Mouse (Mus musculus) lung, postnatal 0 days (tissue): ENCODE results near the gene Gm6993. TPM values are rescaled to one million over a fixed set of nuclear protein-coding genes. Genes with fewer than 3 reads are reported as not detected.

Experiments
- ATAC-seq: fragments of 200-750 bp; cut with Nextera tagmentation; 2 replicates; pipeline ENCODE4 v1.8.0; 2017; ENCODE audit warnings: moderate library complexity
- DNase-seq: peaks from one replicate; pipeline ENCODE4 v3.0.0-alpha.2; 2016; ENCODE audit warnings: low spot score
- H3K27ac ChIP-seq: fragments of 300-500 bp; sonication (generic); 2 replicates; pipeline ENCODE4 v1.5.1; 2014; ENCODE audit warnings: antibody characterized with exemption, mild to moderate bottlenecking, low read length, mixed read lengths
- H3K27me3 ChIP-seq: fragments of 300-500 bp; sonication (generic); replicated peaks from 2 replicates; pipeline ENCODE4 v1.6.1; 2014; ENCODE audit warnings: low read length, mixed read lengths; ENCODE audit not compliant: insufficient read depth
- H3K36me3 ChIP-seq: fragments of 300-500 bp; sonication (generic); 2 replicates; pipeline ENCODE4 v1.6.1; 2014; ENCODE audit warnings: low read length, mixed read lengths; ENCODE audit not compliant: insufficient read depth
- H3K4me1 ChIP-seq: fragments of 300-500 bp; sonication (generic); 2 replicates; pipeline ENCODE4 v1.6.1; 2014; ENCODE audit warnings: antibody characterized with exemption, low read depth, low read length, mixed read lengths; ENCODE audit not compliant: insufficient read depth
- H3K4me2 ChIP-seq: fragments of 300-500 bp; sonication (generic); replicated peaks from 2 replicates; pipeline ENCODE4 v1.6.1; 2014; ENCODE audit warnings: low read depth, mild to moderate bottlenecking, low read length, moderate library complexity, mixed read lengths
- H3K4me3 ChIP-seq: fragments of 300-500 bp; sonication (generic); 2 replicates; pipeline ENCODE4 v1.5.1; 2014; ENCODE audit warnings: low read depth, low read length
- H3K9ac ChIP-seq: fragments of 300-500 bp; sonication (generic); replicated peaks from 2 replicates; pipeline ENCODE4 v1.6.1; 2014; ENCODE audit warnings: low read depth, mild to moderate bottlenecking
- H3K9me3 ChIP-seq: fragments of 300-500 bp; sonication (generic); 2 replicates; pipeline ENCODE4 v1.6.1; 2016; ENCODE audit warnings: low read length, mixed read lengths
- CTCF ChIP-seq: IDR thresholded peaks from 2 replicates; pipeline ENCODE4 v1.5.1; 2016; ENCODE audit warnings: antibody characterized with exemption, mild to moderate bottlenecking
- EP300 ChIP-seq: IDR thresholded peaks from 2 replicates; pipeline ENCODE4 v1.6.1; 2016; ENCODE audit warnings: antibody characterized with exemption, mild to moderate bottlenecking, control low read depth
- WGBS: fragments of 180-500 bp; shearing (Covaris S2); extraction: QIAGEN DNeasy Blood & Tissue Kit; methylation state at CpG from one replicate; pipeline ENCODE4 v1.1.7; 2014; 5-methylcytosine and 5-hydroxymethylcytosine counted together
- polyA plus RNA-seq: library from polyadenylated mRNA; unstranded; fragments of >200 nt; fragmentation: Nextera tagmentation; extraction: Ambion mirVana; gene quantifications from 2 replicates; pipeline ENCODE4 v1.2.1, GENCODE M21; 2015

The Gm6993 gene
- polyA plus RNA-seq, 1 experiment from 2014 or later, result not detected

DNA sequence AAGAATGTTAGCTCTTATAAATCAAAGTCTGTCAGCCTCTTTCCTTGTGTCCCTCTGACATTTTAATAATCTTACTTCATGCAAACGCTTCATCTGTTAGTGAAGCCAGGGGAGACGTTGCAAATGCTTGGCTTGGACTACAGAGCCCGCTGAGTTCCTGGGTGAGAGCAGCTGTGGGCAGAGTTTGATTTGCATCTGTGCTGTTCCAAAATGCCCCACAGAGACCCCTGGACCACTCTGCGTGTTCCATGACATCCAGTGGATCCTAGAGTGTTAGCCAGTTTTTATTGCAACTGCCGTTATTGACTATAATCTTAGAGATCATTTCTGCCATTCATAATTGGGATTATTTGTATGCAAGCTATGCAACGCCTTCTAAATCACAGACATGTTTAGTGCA is 31.8 kb upstream of the Gm6993 start:
- H3K27ac ChIP-seq, result no peak overlapping the region

DNA sequence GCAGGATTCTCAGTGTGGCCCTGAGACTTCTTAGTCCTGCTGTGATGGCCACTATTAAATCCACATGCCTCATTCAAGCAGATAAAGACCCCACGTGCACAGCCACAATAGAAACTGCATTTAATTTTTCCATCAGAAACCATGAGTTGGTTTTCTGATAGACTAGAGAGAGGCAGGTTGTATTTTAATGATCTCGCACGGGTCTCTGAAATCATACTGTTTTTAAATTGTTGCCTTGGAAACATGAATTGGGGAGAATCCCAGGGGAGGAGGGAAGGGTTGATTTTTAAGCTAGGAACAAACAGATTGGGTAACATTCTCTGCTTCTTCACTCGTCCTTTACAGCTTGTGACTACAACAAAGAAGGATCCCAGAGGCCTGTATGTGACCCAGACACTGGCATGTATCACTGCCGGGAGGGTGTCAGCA is 31.2 kb upstream of the Gm6993 start:
- WGBS, result 58% methylated on average over 5 of the region's 5 CpGs
- TF ChIP-seq CTCF, result no peak
- no peak for TF ChIP-seq EP300

More for the DNA sequence above, 31.8 kb upstream of the Gm6993 start:
- TF ChIP-seq CTCF (no peak), EP300 (no peak)
- H3K9me3 ChIP-seq, result no peaks in the 10 kb centered on the region
- DNase-seq (no peak), ATAC-seq (no peak)
- peaks cover 8% of the 10 kb centered on the region; the same call in 1 of the 2 replicates for H3K4me1 ChIP-seq
- H3K4me3 ChIP-seq, result no peak overlapping the region
- 63% methylated on average over 6 of the region's 6 CpGs for WGBS
- no peak overlapping the region for H3K4me2 ChIP-seq
- no peaks in the 10 kb centered on the region for H3K36me3 ChIP-seq
- H3K9ac ChIP-seq, result no peak overlapping the region
- H3K27me3 ChIP-seq, result no peaks in the 10 kb centered on the region

DNA sequence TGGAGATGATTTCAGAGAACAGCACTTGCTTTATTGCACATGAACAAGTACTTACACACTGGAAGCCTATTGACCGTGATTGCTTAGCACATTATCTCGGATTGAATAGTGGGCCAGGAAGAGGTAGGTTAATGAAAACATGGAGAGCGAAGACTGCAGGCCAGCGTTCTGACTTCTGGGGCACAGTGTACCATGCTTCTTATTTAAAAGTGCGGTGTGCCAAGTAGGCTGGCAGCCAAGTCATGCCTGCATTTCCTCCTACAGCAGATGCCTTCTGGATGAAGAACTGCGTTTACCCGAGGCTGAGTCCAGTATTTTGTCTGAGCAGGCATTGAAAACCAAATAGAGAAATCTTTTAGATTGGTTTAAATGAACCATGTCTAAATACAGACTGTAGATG is 27.0 kb upstream of the Gm6993 start:
- Histone ChIP-seq H3K27me3 (no peaks in the 10 kb centered on the region), H3K4me3 (no peak overlapping the region), H3K9ac (no peak overlapping the region), H3K4me2 (no peak overlapping the region), H3K4me1 (peaks cover 8% of the 10 kb centered on the region; the same call in 1 of the 2 replicates), H3K36me3 (no peaks in the 10 kb centered on the region), H3K9me3 (no peaks in the 10 kb centered on the region), H3K27ac (no peak overlapping the region)
- ATAC-seq (peak; percentile 43; the same call in 1 of the 2 replicates), DNase-seq (peak; percentile 43)
- no peak for TF ChIP-seq CTCF
- TF ChIP-seq EP300, result no peak
- WGBS, result 27% methylated on average over 7 of the region's 7 CpGs

More for the DNA sequence above, 31.2 kb upstream of the Gm6993 start:
- Histone ChIP-seq H3K9ac (no peak overlapping the region), H3K27ac (no peak overlapping the region), H3K4me3 (no peak overlapping the region), H3K27me3 (no peaks in the 10 kb centered on the region), H3K9me3 (no peaks in the 10 kb centered on the region), H3K36me3 (no peaks in the 10 kb centered on the region), H3K4me1 (peaks cover 8% of the 10 kb centered on the region; the same call in 1 of the 2 replicates), H3K4me2 (no peak overlapping the region)
- DNase-seq (no peak), ATAC-seq (no peak)

DNA sequence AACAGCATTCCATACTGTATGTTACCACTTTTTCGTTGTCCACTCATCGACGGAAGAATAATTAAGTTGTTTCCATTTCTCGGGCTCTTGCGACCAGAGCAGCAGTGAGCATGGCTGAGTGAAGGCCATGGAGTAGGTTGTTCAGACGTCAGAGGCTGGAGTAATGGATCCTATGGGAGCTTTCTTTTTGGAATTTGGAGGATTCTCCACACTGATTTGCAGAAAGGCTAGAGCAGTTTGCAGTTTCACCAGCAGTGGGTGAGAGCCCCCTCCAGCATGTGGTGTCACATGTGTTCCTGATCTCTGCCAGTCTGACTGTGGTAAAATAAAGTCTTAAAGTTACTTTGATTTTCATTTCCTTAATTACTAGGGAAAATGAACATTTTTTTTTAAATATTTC is 25.6 kb upstream of the Gm6993 start:
- no peak for TF ChIP-seq EP300
- TF ChIP-seq CTCF, result no peak
- Histone ChIP-seq H3K4me2 (no peak overlapping the region), H3K9ac (no peak overlapping the region), H3K4me3 (no peak overlapping the region), H3K27ac (no peak overlapping the region), H3K4me1 (peaks cover 8% of the 10 kb centered on the region; the same call in 1 of the 2 replicates), H3K9me3 (no peaks in the 10 kb centered on the region), H3K36me3 (no peaks in the 10 kb centered on the region), H3K27me3 (no peaks in the 10 kb centered on the region)
- DNase-seq (no peak), ATAC-seq (no peak)
- WGBS, result 73% methylated on average over 6 of the region's 6 CpGs

DNA sequence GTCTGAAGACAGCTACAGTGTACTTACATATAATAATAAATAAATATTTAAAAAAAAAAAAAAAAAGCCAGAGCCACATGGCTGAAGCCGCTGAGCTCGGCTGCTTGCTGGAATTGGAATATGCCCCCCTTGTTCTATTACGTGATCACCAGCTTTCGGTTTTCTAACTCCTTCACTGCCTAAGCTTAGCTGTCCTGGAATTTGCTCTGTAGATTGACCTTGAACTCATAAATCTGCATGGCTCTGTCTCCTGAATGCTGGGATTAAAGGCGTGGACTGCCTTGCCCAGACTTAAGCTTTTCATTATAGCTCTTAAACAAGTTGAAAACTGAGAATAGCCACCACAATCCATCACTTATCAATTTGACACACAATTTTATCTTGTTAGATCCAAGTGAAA is 23.3 kb upstream of the Gm6993 start:
- Histone ChIP-seq H3K4me2 (no peak overlapping the region), H3K4me1 (peaks cover 8% of the 10 kb centered on the region; the same call in 1 of the 2 replicates), H3K27ac (no peak overlapping the region), H3K9ac (no peak overlapping the region), H3K36me3 (no peaks in the 10 kb centered on the region), H3K27me3 (no peaks in the 10 kb centered on the region), H3K9me3 (no peaks in the 10 kb centered on the region), H3K4me3 (no peak overlapping the region)
- ATAC-seq, result no peak
- 80% methylated on average over 5 of the region's 5 CpGs for WGBS
- DNase-seq, result no peak
- TF ChIP-seq EP300 (no peak), CTCF (no peak)

DNA sequence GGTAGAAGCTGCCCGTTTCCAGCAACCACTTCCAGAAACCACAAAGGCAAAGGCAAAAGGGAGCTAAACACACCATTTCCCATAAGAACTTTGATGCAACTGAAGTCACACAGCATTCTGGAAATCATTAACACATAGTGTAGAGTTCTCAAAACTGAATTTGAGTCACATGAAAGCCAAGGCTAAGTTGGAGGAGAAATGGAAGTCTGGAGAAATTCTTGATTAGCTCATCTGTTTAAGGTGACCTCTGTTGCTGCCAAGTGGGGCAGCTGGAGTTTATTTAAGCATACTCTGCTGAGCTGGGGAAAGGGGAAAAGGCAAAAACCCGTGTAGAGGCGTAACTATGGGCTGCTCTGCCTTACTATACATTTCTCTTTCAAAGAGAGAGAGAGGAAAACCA is 21.8 kb upstream of the Gm6993 start:
- H3K27ac ChIP-seq, result 0 out of 2 replicates have a peak overlapping the region, but pooled peaks have one; percentile 7
- H3K36me3 ChIP-seq, result no peaks in the 10 kb centered on the region
- no peak overlapping the region for H3K4me3 ChIP-seq
- no peak for TF ChIP-seq CTCF
- TF ChIP-seq EP300, result peak; percentile 83
- ATAC-seq (peak; percentile 73), DNase-seq (peak; percentile 86)
- no peaks in the 10 kb centered on the region for H3K9me3 ChIP-seq
- no peaks in the 10 kb centered on the region for H3K27me3 ChIP-seq
- H3K9ac ChIP-seq, result no peak overlapping the region
- H3K4me2 ChIP-seq, result no peak overlapping the region
- H3K4me1 ChIP-seq, result peaks cover under 1% of the 10 kb centered on the region; the same call in 1 of the 2 replicates
- WGBS, result 26% methylated on average over 3 of the region's 3 CpGs

DNA sequence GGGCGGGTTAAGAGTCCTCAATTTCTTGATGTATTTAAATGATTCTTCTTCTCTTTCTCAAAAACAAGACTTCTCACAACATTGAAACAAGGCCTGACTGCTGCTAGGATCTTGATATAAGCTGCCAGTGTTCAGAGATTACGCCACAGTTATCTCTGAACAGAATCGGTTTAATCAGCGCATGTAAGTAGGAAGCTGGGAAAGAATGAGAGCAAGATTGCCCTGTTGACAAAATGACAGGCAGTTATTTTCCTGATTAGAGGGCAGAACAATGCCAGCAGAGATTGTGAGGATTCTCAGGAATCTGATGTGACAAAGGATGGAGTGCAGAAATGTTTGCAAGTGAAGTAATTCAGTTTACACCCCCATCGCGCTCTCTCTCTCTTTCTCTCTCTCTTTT is 19.0 kb upstream of the Gm6993 start:
- Histone ChIP-seq H3K9me3 (no peaks in the 10 kb centered on the region), H3K27me3 (no peaks in the 10 kb centered on the region), H3K4me3 (no peak overlapping the region), H3K27ac (no peak overlapping the region), H3K4me2 (no peak overlapping the region), H3K36me3 (no peaks in the 10 kb centered on the region), H3K4me1 (no peaks in the 10 kb centered on the region), H3K9ac (no peak overlapping the region)
- WGBS, result 56% methylated on average over 6 of the region's 6 CpGs
- DNase-seq, result peak; percentile 20
- no peak for TF ChIP-seq CTCF
- TF ChIP-seq EP300, result no peak
- no peak for ATAC-seq
